Mouse (Mus musculus) thymus, adult 2 months (tissue): ENCODE measurements around the gene Gadd45b.

Experiments used
- CTCF ChIP-seq: fragments of 200-500 bp; IDR thresholded peaks from 2 replicates; pipeline ENCODE4 v1.5.1; 2012; ENCODE audit warnings: mild to moderate bottlenecking, control low read depth, low read length, moderate library complexity, borderline replicate concordance; ENCODE audit not compliant: control insufficient read depth, poor library complexity, insufficient read depth; ENCODE audit errors: extremely low read depth
- POLR2A ChIP-seq: fragments of 200-500 bp; IDR thresholded peaks from 2 replicates; pipeline ENCODE4 v1.6.1; 2012; ENCODE audit warnings: mild to moderate bottlenecking, low read length, control low read depth, moderate library complexity; ENCODE audit not compliant: control insufficient read depth, poor library complexity, insufficient read depth; ENCODE audit errors: extremely low read depth

DNA sequence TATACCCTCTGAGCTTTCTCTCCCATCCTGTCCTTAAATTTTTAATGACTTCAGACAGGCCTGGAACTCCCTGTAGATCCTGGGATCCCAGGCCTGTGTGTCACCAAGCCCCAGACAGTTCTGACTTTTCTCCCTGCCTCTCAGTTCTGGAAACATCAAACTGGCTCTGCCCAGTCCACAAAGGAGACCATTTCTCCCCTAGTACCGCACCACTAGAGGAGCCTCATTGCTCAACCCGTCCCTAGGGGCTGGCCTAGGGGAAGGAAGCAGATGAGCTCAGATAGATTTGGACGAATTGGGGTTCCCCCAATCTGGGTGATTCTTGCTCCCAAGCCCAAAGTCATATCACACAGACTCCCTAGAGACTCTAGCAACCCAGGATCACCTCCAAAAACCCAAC is 5.4 kb downstream of the Gadd45b start:
- TF ChIP-seq CTCF (no peak), POLR2A (no peak)
